Mouse (Mus musculus) WW6 (cell line): ENCODE results near the gene Tmed6.
"Not testable (repeated sequence)": the region's sequence is repeated elsewhere in the genome, so short reads cannot be mapped to it uniquely, and the experiment has no call there.

Experiments used
- DNase-seq: peaks from one replicate; pipeline ENCODE4 v3.0.0-alpha.2; 2013; ENCODE audit warnings: low read depth, low spot score

The Tmed6 gene

DNA sequence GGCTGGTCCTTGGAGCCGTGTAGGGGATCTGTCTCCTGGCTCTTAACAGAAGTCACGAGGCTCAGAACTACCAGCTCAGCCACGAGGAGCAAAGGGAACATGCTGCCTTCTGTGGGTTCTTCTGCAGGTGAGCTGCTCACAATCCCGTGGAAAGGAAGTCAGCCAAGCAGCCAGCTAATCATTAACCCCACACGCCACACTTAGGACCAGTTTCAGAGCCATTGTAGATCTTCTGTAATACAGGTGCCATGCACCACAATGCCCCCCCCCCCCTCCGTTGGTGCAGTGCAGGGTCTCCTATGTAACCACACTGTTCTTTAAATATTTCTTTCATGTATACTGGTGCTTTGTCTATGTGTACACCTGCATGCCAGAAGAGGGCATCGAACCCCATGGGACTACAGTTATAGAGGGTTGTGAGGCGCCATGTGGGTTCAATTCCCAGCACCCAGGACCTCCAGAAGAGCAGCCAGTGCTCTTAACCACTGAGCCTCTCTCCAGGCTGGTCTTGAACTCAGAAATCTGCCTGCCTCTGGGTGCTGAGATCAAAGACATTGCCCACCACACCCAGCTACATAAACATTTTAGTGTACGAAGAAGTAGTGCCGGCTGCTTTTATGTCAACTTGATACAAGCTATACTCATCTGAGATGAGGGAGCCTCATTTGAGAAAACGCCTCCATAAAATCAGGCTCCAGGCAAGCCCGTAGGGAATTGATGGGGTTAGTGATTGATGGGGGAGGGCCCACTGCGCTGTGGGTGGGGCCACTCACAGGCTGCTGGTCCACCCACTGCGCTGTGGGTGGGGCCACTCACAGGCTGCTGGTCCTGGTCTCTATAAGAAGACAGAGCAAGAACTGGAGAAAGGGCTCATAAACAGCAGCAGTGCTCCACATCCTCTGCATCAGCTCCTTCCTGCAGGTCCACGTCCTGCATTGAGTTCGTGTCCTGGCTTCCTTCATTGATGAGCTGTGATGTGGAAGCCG lies at the start of gene Tmed6:
TSS of gene Tmed6 (minus strand) at position 134 of the 986 bp plus-strand sequence.
- peak; percentile 64 for DNase-seq

- no peak for DNase-seq
Observed at GRCm38 (mm10) chr8:107115008-107115320, 49.5 kb upstream of the Tmed6 start.

GRCm38 (mm10) chr8:107114150-107115007 lies 48.9 kb upstream of the Tmed6 start:
- DNase-seq, result no peak

GRCm38 (mm10) chr8:107113209-107113608 lies 47.8 kb upstream of the Tmed6 start:
- DNase-seq, result no peak

DNA sequence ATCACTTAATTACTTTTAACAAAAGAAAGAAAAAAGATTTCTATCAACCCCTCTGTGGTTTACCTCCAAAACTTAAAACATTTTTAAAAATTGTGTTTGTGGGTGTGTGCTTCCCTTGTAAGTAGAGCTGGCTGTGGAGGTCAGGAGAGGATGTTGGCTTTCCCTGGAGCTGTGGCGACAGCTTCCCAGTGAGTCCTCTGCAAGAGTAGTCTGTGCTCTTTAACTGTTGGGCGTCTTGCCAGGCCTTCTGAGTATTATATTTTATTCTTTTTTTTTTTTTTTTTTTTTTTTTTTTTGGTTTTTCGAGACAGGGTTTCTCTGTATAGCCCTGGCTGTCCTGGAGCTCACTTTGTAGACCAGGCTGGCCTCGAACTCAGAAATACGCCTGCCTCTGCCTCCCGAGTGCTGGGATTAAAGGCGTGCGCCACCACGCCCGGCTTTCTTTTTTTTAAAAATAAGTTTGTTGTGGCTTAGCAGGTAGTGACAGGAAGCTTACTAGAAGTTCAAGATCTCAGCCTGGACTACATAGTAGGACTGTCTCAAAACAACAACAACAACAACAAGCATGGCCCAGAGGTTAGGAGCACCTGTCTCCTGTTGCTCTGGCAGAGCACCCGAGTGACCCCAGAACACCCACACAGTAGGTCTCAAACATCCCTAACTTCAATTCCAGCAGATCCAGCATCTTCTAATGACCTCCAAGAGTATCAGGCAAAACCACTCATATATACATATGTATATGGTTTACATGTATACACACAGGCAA lies 46.1 kb upstream of the Tmed6 start:
- no peak for DNase-seq

GRCm38 (mm10) chr8:107110629-107111330 lies 45.3 kb upstream of the Tmed6 start:
- DNase-seq, result no peak

DNA sequence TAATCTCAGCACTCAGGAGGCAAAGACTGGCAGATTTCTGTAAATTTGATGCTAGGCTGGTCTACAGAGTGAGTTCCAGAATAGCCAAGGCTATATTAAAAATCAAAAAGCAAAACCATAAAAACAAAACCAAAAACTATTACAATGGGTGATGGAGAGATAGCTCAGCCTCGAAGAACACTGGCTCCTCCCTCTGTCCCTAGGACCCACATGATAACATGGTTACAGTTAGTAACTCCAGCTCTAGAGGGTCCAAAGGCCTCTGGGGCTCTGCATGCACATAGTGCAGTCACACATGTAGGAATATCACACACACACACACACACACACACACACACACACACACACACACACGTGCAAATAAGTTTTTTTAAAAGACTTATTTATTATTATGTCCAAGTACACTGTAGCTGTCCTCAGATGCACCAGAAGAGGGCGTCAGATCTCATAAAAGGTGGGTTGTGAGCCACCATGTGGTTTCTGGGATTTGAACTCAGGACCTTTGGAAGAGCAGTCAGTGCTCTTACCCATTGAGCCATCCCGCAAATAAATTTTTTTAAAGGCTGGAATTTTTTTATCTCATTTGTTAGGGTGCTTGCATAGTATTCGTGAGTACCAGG lies 44.5 kb upstream of the Tmed6 start:
- DNase-seq, result no peak

DNA sequence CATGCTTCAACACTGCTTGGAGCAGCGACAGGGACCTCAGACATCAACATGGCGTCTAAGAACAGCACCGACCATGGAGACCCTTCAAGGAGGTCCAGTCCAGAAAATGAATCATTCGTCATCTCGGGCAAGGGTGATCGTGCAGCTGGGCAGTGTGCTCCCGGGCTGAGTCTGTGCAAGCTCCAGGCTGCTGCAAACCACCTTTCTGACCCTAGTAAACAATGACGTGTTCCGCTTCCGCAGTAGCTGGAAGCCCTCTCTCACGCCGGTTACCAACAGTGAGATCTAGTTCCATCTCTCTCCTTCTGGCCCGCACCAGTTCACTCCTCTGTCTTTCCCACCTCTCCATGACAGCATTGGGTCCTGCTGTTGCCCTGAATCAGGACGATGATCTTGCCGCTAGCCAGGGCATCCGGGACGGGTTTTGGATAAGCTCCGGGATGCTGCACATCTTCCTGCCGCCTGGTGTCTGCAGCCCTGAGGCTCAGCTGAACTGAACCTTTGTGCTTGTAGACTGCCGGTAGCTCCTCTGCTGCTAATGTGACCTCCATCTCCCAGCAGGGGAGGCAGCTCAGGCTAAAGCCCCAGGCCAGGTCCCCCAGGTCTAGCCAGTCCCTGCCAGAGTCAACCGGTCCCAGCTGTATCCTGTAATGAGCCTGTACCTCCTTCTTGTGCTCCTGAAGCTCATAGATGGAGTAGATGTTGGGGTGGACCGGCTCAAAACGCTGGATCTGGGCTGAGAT lies 43.7 kb upstream of the Tmed6 start:
- peak; percentile 85 for DNase-seq

- not testable (repeated sequence) for DNase-seq
Observed at GRCm38 (mm10) chr8:107108089-107108488, 42.6 kb upstream of the Tmed6 start.

DNA sequence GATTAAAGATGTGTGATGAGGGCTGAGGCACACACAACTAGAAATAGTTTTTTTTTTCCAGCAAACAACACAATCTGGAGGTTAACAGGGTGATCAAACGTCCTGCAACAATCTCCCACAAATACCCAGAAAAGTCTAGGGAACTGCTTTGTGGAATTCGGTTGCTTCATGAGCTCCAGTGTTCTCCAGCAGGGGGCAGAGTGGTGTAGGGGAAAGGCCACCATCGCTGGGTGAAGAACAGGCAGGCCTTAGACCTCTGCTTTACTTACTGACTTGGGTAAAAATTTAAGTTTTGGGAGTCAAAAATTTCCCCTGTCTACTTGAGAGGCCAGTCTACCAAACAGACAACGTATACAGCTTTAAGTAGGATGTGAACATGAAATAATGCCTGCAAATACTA lies 39.1 kb upstream of the Tmed6 start:
- no peak for DNase-seq

GRCm38 (mm10) chr8:107100635-107101034 lies 35.2 kb upstream of the Tmed6 start:
- no peak for DNase-seq

GRCm38 (mm10) chr8:107096366-107097036 lies 31.1 kb upstream of the Tmed6 start, which contains the start of gene Terf2:
Terf2 (minus strand) TSS chr8:107096547.
- DNase-seq, result peak; percentile 93

DNA sequence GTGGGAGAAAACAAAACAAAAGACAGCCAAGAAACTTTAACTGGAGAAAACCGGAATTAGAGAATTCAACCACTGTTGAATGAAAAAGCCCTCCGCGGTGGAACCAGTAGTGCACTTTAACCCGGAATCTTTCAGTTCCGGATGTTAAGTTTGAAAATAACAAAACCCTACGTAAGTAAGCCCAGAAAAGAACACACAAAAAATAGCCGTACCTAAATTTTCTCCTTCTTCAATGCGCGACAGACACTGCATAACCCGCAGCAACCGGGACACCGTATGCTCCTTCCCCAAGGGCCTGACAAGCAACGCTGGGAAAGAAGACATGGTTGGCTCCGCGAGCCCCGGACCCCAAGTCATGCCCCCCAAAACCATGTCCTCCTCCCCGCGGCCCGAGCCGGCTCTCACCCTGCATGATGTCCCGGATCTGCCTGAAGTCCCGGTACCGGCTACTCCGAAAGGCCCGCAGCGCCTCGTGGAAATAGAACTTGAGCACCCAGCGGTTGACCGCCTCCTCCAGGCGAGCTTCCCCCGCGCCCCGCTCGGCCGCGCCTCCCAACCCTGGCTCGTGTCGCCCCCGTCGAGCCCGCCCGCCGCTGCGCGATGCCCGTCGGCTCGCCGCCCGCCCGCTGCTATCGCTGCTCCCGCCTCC lies 30.4 kb upstream of the Tmed6 start:
- no peak for DNase-seq

GRCm38 (mm10) chr8:107090531-107090930 lies 25.1 kb upstream of the Tmed6 start:
- DNase-seq, result no peak

GRCm38 (mm10) chr8:107088526-107089063 lies 23.2 kb upstream of the Tmed6 start:
- DNase-seq, result no peak

DNA sequence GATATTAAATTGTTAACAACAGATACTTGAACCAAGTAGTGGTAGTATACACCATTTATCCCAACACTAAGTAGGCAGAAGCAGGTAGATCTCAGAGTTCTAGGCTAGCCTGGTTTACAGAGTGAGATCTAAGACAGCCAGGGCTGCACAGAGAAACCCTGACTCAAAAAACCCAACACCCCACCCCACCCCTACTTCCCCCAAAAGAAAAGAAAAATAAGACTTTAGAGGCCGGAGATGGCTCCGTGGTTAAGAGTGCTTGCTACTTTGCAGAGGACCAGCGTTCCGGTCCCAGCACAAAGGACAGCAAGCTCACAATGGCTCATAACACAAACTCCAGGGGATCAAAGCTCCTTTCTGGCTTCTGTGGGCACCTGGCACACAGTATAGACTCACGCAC lies 20.6 kb upstream of the Tmed6 start:
- DNase-seq, result no peak

DNA sequence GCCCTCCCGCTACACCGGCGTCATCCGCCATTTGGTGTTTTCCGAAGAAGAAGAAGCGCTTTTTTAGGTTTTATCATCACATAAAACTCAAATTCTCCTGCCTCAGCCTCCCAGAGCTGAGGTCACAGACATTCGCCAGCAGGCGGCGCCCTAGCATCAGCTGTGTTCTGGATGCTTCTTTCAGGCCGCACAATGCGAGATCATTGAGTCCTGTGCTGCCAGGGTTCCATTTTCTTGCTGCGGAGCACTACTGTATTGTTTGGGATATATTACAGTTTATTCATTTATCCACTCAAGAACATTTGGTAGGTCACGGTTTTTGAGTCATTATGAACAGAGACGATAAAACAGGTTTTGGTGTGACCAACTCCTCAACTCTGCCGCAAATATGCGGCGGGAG lies 19.9 kb upstream of the Tmed6 start:
- DNase-seq, result peak; percentile 69

- no peak for DNase-seq
Observed at GRCm38 (mm10) chr8:107076239-107076888, 10.9 kb upstream of the Tmed6 start.
